Mouse (Mus musculus): ENCODE results near the gene Gramd1b. TPM values are rescaled to one million over a fixed set of nuclear protein-coding genes. Genes with fewer than 3 reads are reported as not detected.

Gene Gramd1b
- total RNA-seq, 2 experiments from 2014 or later, result 12.9 to 23.0 TPM

DNA sequence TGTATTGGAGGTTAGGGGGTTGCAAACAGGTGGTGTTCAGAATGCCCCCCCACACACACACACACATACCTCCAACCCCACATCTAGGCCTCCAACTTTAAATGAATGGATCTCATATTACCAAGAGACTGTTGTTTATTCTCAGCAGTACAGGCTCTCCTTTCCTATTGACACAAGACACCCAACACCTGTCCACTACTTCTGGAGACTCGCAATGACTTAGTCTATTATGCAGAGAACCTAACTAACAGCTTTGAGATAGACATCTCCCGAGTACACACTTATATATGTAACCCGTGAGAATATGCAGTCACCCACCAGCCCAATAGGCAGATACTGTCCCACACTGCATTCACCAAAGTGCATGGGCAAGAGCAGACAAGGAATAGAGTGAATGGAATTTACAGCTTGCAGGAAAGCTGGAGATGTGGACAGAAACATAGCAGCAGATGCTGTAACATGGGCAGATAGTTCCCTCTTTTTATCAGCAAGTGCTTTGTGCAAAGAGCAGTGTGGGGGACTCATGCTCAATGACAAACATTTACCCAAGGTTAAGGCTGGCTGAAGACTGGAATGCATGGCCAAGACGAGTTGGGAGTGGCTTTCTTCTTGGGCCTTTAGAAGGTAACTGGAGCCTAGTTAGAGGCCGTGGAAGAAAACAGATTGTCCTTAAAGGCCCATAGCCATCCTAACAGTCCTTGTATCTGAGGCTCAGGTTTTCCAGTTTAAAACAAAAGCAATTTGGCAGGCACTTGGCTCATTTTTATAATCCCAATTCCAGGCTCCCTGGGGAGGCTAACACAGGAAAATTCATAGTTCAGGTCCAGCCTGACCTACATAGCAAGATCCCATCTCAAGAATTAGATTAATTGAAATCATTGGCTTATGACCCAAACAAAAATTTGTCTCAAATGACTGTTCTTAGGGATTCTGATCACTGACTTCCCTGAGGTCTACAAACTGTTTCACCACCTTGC lies 71.6 kb downstream of the Gramd1b start:
- no peak for ATAC-seq (ENCODE audit: poor library complexity, severe bottlenecking)

- ATAC-seq (ENCODE audit: poor library complexity, severe bottlenecking), result no peak
Observed at GRCm38 (mm10) chr9:40458559-40459303, 72.5 kb downstream of the Gramd1b start.

GRCm38 (mm10) chr9:40457448-40457847 lies 73.7 kb downstream of the Gramd1b start:
- peak; percentile 57 for ATAC-seq (ENCODE audit: poor library complexity, severe bottlenecking)

DNA sequence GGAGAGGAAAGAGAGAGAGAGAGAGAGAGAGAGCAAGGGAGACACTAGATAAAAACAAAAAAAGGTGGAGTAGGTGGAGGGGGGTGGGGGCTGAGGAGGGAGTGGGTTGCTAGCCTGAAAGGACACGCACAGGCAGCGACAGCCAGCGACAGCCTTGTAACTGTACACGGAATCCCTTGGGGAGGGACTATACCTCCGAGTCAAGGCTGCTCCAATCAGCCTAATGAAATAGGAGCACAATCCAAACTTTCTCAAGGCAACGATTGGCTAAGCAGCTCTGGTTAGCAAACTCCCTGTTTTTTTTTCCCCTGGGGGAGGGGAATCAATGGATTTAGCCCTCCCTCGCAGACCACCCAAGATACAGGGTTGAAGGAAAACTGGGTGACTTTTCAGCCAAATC lies 75.0 kb downstream of the Gramd1b start:
- ATAC-seq (ENCODE audit: poor library complexity, severe bottlenecking), result peak; percentile 8; the same call in 1 of the 2 replicates

DNA sequence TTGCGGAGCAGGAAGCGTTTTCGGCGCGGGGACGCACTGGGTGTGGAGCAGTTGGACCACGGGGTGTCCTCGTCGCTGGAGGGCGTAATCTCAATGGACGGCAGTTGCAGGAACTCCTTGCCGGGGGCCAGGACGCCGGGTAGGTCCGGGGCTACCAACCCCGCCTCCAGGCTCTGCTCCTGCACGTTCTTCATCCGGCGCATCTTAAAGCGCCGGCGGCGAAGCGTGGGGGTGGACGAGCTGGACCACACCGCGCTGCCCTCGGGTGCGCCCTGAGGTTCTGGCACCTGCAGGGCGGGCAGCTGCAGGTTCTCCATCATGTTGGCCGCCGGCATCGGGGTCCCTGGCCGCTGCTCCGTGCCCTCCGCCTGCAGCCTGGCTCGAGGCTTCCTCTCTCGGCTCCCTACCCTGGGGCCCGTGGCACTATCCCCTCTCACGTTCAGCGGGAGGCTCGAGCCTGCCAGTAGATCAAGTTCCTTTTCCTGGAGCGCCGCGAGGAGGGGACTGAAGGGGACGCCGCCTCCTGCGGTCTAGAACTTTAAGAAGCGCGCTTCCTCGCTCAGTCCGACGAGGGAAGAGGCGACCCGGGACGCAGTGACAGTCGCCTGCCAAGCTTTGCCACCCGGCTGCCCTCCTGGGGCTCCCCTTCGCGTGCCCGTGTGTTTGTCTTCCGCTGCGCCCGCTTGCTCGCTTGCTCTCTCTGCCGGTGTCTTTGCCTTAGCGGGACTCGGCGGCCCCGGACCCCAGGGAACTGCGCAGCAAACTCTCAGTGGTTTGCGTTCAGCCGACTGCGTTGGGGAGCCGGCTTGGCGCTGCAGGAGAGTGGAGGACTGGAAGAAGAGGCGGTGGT lies 75.6 kb downstream of the Gramd1b start:
- ATAC-seq (ENCODE audit: poor library complexity, severe bottlenecking), result peak; percentile 58

DNA sequence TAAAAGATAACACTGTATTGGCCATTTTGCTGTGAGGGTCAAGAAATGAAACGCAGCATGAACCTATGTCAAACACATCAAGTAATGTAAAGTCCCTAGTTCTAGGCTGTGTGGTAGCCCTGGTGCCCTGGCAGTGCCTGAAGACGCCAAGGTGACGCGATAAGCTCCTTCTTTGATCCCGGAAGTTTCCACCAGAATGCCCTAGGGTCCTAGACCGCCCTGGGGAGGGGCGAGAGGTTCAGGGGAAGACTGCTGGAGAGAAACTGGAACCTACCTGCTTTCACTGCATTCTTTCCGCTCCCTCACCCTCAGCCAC lies 76.2 kb downstream of the Gramd1b start:
- ATAC-seq (ENCODE audit: poor library complexity, severe bottlenecking), result no peak

GRCm38 (mm10) chr9:40453889-40454288 lies 77.3 kb downstream of the Gramd1b start:
- ATAC-seq (ENCODE audit: poor library complexity, severe bottlenecking), result no peak

GRCm38 (mm10) chr9:40452208-40452607 lies 79.0 kb downstream of the Gramd1b start:
- ATAC-seq (ENCODE audit: poor library complexity, severe bottlenecking), result no peak

- no peak for ATAC-seq (ENCODE audit: poor library complexity, severe bottlenecking)
Observed at GRCm38 (mm10) chr9:40450776-40451175, 80.4 kb downstream of the Gramd1b start.

DNA sequence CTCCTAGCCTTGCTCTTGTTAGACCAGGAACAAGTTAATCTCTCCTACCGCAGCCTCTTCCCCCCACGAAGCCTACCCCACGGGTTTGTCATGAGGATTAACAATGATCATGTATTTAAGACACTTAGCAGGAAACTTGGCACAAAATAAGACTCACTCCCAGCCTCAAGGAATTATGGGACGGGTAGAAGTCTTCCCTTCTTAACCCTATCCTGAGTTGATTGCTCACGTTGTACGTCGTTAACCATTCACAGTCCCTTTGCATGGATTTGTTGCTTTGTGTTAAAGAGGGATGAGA lies 80.8 kb downstream of the Gramd1b start:
- no peak for ATAC-seq (ENCODE audit: poor library complexity, severe bottlenecking)

DNA sequence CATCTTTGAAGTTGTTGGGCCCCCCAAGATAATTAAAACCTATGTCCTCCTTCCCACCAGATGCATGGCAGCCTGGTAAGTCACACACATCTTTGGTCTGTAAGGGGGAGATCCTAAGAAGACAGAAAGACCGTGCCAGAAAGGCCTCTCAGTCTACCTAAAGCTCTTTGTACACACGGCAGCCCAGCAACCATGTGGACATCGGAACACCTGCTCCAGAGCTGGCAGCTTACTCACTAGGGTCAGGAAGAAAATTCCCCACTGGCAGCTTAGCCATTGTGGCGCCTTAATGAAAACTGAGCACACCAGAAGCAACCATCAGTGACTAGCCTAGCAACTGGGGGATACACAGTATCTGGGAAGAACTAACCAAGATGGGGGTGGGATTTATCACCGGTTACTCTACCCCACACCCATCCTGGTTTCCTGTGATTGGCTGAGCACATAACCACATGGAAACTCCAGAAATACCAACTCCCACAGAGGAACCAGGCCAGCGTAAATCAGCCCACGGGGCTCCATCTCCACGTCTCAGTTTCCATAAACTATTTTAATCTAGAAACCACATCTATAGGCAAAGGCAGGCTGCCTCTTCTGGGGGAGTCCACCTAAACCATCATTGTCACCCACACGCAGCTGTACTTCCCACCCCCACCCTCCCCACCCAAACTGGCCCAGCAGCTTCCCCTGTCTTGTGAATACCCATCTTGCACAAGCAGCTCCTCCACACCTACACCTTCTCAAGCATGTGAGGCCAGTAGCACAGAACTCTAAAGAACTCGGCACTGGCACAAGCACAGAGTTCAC lies 81.4 kb downstream of the Gramd1b start:
- peak; percentile 49 for ATAC-seq (ENCODE audit: poor library complexity, severe bottlenecking)

- ATAC-seq (ENCODE audit: poor library complexity, severe bottlenecking), result 0 out of 2 replicates have a peak, but pooled peaks have one; percentile 9
Observed at GRCm38 (mm10) chr9:40448646-40449243, 82.4 kb downstream of the Gramd1b start.

DNA sequence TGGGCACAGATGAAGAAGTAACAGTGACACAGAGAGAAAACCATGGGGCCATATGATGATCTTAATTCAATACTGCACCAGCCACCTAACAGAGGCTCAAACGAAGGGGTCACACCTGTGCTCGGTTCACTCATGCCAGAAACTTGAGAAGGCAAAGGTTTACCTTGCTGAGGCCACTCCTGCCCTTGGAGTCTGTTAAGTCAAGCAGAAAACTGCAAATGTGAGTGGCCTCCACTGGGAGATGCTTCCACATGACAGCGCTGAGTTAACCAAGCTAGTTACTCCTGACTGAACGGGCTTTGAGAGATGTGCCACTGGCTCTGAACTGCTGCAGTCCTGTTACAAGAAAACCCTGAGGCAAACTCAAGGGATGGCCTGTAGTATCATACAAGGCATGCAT lies 83.9 kb downstream of the Gramd1b start:
- no peak for ATAC-seq (ENCODE audit: poor library complexity, severe bottlenecking)

GRCm38 (mm10) chr9:40444961-40445360 lies 86.2 kb downstream of the Gramd1b start:
- ATAC-seq (ENCODE audit: poor library complexity, severe bottlenecking), result no peak

DNA sequence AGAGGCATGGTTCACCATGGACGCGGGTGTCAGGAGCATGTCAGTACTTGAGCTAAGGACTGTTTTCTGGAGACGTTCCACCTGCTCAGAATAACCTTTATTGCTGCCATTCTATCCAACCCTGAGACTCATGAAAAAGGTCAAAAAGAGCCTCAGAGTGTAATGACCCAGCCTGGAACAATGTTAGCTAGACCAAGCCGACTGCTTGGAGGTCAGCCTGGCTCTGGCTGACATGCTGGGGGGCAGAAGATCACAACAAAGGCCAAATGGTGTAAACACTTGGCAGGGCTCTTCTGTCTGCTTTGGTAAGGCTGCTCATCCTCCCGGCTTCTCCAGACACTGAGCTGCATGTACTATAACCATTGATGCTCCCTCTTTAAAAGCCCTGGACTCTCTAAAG lies 88.4 kb downstream of the Gramd1b start:
- ATAC-seq (ENCODE audit: poor library complexity, severe bottlenecking), result no peak

DNA sequence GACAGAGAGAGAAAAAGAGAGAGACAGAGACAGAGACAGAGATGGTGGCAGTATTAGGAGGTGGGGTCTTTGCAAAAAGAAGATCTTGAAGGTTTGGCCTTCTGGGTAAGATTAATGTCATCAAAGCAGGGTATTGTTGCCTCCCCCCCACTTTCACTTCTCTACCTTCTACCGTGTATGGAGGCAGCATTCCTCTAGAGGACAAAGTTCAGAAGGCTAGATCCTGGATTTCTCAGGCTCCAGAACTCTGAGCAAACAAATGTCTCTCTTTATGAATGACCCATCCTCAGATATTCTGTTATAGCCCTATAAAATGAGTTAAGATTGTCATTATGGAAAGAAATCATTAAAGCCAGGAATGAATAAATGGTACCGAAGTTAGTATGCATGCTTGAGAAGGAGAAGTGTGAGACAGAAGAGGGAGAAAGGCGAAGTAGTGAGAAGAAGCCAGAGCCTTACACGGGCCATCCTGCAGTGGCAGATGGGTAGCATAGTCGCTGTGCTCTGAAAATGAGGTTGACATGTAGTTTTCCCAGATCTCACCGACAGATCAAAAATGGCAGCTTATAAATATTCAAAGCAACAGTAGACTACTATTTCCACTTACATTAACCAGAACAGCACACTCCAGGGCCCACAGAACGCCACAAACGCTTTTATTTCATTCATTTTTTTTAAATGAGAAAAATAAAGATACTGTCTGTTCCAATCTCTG lies 91.1 kb downstream of the Gramd1b start:
- no peak for ATAC-seq (ENCODE audit: poor library complexity, severe bottlenecking)

GRCm38 (mm10) chr9:40438731-40439526 lies 92.3 kb downstream of the Gramd1b start:
- ATAC-seq (ENCODE audit: poor library complexity, severe bottlenecking), result no peak

DNA sequence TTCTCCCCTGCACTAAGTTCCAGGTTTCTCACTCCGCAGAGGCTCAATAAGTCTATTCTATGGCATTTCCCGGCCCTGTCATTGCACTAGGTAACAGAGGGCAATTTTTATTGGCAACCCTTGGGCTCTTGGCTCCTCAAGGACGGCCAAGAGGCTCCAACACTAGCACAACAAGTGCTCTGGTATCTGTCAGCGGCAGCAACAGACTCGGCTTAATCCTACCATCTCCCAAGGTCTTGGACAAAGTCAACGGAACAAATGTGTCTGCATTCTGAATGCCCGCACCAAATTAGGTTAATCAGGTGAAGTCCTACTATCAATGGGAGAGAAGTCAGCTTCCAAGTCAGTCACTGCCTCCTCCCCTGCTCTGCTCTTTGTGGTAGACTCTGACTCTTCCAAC lies 93.3 kb downstream of the Gramd1b start:
- ATAC-seq (ENCODE audit: poor library complexity, severe bottlenecking), result no peak

DNA sequence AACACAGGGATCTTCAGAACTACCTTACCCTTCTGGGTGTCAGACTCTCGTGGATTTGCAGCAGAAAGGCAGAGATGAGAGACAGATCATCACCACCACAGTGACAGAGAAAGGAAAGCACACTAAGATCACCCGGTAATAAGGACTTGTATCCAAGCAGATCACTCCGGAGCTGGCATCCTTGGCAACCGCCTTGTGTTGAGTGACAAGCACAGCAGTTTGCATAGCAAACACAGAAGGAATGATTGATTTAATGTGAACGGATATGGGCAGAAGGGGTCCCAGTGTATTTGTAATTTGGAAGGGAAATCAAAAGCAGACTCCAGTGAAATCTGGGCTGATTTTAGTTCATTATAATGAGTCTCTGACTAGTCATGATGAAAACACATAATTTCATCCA lies 97.9 kb downstream of the Gramd1b start:
- no peak for ATAC-seq (ENCODE audit: poor library complexity, severe bottlenecking)

All from megakaryocyte, adult 5-6 weeks (primary cell).